Mouse (Mus musculus) CH12.LX (cell line): ENCODE measurements at regions not wholly inside any gene's neighbourhood (a gene's known extent, or its start where the extent isn't known, plus 50 kb on each side); places are given as distances from the start of the nearest gene placed in this dataset.

Source experiments
- CTCF ChIP-seq, 2 experiments: IDR thresholded peaks in 1 of 2; conservative IDR thresholded peaks in 1 of 2; 2 replicates each; pipeline ENCODE4 v1.5.1; 2011 to 2012; ENCODE audit warnings: low read depth in 2 of 2, low read length in 2 of 2, improper control_type of control experiment in 1 of 2, inconsistent platforms in 1 of 2, mild to moderate bottlenecking in 1 of 2, moderate library complexity in 1 of 2
- EP300 ChIP-seq: IDR thresholded peaks from 2 replicates; pipeline ENCODE4 v1.6.1; 2011; ENCODE audit warnings: low read length, improper control_type of control experiment
- MXI1 ChIP-seq: IDR thresholded peaks from 2 replicates; pipeline ENCODE4 v1.6.1; 2011; ENCODE audit warnings: mild to moderate bottlenecking, low read depth, low read length, improper control_type of control experiment
- MYC ChIP-seq: IDR thresholded peaks from 2 replicates; pipeline ENCODE4 v1.6.1; 2011; ENCODE audit warnings: low read depth, mild to moderate bottlenecking, improper control_type of control experiment, low read length
- NRF1 ChIP-seq: IDR thresholded peaks from 2 replicates; pipeline ENCODE4 v1.6.1; 2014; ENCODE audit warnings: low read depth, mild to moderate bottlenecking, inconsistent platforms, low read length, improper control_type of control experiment, moderate library complexity

DNA sequence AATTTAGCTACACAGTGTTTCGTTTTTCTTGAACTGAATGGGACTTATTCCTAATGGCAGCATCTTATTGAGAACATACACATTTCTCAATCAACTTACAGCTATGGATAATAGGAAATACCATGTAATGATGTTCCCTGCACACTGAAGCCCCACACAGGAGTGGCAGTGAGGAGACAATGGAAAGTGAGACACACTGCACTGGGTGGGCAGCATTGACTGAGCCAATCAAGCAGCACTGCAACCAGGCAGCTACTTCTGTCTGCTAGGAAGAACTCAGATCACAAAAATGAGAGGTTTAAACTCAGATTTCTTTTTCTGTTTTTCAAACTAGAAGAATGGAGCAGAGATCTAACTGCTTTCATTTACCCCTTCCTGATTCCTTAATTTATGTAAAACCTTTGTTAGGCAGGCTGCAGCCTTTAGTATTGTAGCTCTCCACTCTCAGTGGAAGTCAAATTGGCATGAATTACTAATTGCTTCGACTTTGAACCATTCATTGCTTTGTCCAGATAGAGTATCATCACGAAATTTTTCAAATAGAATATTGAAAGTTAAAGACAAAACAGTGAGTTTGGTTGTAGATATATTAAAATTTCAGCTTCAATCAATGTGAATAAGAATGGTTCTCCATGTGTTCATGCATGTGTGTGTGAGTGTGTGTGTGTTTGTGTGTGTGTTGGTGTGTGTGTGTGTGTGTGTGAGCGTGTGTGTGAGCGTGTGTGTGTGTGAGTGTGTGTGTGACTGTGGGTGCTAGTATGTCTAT is 590.9 kb downstream of the Ttll7 start:
- TF ChIP-seq CTCF (conservative IDR thresholded peaks at IDR 0.05 in 1 of 2, IDR thresholded peaks at IDR 0.05 in 1 of 2; ENCODE audit: low read depth in 2 of 2, low read length in 2 of 2) (no peak), EP300 (no peak), MYC (no peak), MXI1 (no peak), NRF1 (no peak)
